Mouse (Mus musculus) limb, embryonic 14.5 days (tissue): Measurements from ENCODE around the gene Tradd. TPM values are rescaled to one million over a fixed set of nuclear protein-coding genes. Genes with fewer than 3 reads are reported as not detected.

Experiments used
- ATAC-seq: fragments of 200-750 bp; cut with Nextera tagmentation; 2 replicates; pipeline ENCODE4 v1.8.0; 2017; ENCODE audit warnings: low read depth, moderate number of reproducible peaks, moderate TSS enrichment; ENCODE audit not compliant: low FRiP score
- DNase-seq: peaks from one replicate; pipeline ENCODE4 v3.0.0-alpha.2; 2015; ENCODE audit warnings: low spot score
- H3K27ac ChIP-seq: fragments of 300-500 bp; sonication (generic); replicated peaks from 2 replicates; pipeline ENCODE4 v1.5.1; 2014; ENCODE audit warnings: low read depth, mild to moderate bottlenecking, low read length, moderate library complexity, mixed read lengths
- H3K27me3 ChIP-seq: fragments of 300-500 bp; sonication (generic); 2 replicates; pipeline ENCODE4 v1.6.1; 2014; ENCODE audit warnings: low read length, mixed read lengths; ENCODE audit not compliant: control insufficient read depth, insufficient read depth
- H3K36me3 ChIP-seq: fragments of 300-500 bp; sonication (generic); 2 replicates; pipeline ENCODE4 v1.6.1; 2014; ENCODE audit warnings: mild to moderate bottlenecking, low read length, moderate library complexity, mixed read lengths; ENCODE audit not compliant: control insufficient read depth, insufficient read depth
- H3K4me1 ChIP-seq: fragments of 300-500 bp; sonication (generic); 2 replicates; pipeline ENCODE4 v1.6.1; 2014; ENCODE audit warnings: antibody characterized with exemption, low read length, mixed read lengths; ENCODE audit not compliant: control insufficient read depth, insufficient read depth
- H3K4me2 ChIP-seq: fragments of 300-500 bp; sonication (generic); replicated peaks from 2 replicates; pipeline ENCODE4 v1.6.1; 2014; ENCODE audit warnings: low read depth, mild to moderate bottlenecking, low read length, moderate library complexity; ENCODE audit not compliant: severe bottlenecking
- H3K4me3 ChIP-seq: fragments of 300-500 bp; sonication (generic); replicated peaks from 2 replicates; pipeline ENCODE4 v1.5.1; 2014; ENCODE audit warnings: low read length
- H3K9ac ChIP-seq: fragments of 300-500 bp; sonication (generic); 2 replicates; pipeline ENCODE4 v1.6.1; 2014; ENCODE audit warnings: mild to moderate bottlenecking, low read depth, low read length, moderate library complexity; ENCODE audit not compliant: severe bottlenecking
- H3K9me3 ChIP-seq: fragments of 300-500 bp; sonication (generic); 2 replicates; pipeline ENCODE4 v1.6.1; 2016; ENCODE audit warnings: low read length; ENCODE audit not compliant: control insufficient read depth
- POLR2A ChIP-seq: fragments of 200-500 bp; IDR thresholded peaks from 2 replicates; pipeline ENCODE4 v1.8.0; 2012; ENCODE audit warnings: inconsistent platforms, mild to moderate bottlenecking, moderate library complexity, borderline replicate concordance; ENCODE audit not compliant: insufficient read depth, insufficient read length; ENCODE audit errors: extremely low read depth
- WGBS: fragments of 180-500 bp; shearing (Covaris S2); extraction: QIAGEN DNeasy Blood & Tissue Kit; methylation state at CpG from one replicate; pipeline ENCODE4 v1.1.7; 2014; 5-methylcytosine and 5-hydroxymethylcytosine counted together
- polyA plus RNA-seq, 2 experiments: library from polyadenylated mRNA; depleted of rRNA in 1 of 2; stranded (reverse) in 1 of 2; unstranded in 1 of 2; fragments of >200 nt; fragmentation: Nextera tagmentation in 1 of 2; extraction: Ambion mirVana in 1 of 2; gene quantifications; 2 replicates each; pipeline versions ENCODE4 v1.2.1 to v1.2.3; 2012 to 2014

Gene Tradd
- polyA plus RNA-seq, 2 experiments: 12.8 to 26.2 TPM

- peaks cover 6% of the 10 kb centered on the region for H3K36me3 ChIP-seq
- ATAC-seq (peak; percentile 93), DNase-seq (peak; percentile 94)
- H3K4me3 ChIP-seq: peak overlapping the region; percentile 47
- peak overlapping the region; percentile 52 for H3K9ac ChIP-seq
- peak overlapping the region; percentile 39 for H3K27ac ChIP-seq
- peak; percentile 88 for TF ChIP-seq POLR2A
- under 1% methylated on average over 53 of the region's 53 CpGs for WGBS
- H3K4me2 ChIP-seq: peak overlapping the region; percentile 62
- H3K27me3 ChIP-seq: peaks cover 12% of the 10 kb centered on the region
- peaks cover 18% of the 10 kb centered on the region for H3K4me1 ChIP-seq
- no peaks in the 10 kb centered on the region for H3K9me3 ChIP-seq
Observed at GRCm38 (mm10) chr8:105288958-105289732, 24.7 kb upstream of the Tradd start.

- DNase-seq (no peak), ATAC-seq (no peak)
- Histone ChIP-seq H3K27ac (no peak overlapping the region), H3K9me3 (no peaks in the 10 kb centered on the region), H3K27me3 (peaks cover 12% of the 10 kb centered on the region), H3K36me3 (peaks cover 8% of the 10 kb centered on the region), H3K4me3 (no peak overlapping the region), H3K4me2 (peak overlapping the region; percentile 62), H3K9ac (no peak overlapping the region), H3K4me1 (peaks cover 18% of the 10 kb centered on the region)
- 90% methylated on average over 5 of the region's 5 CpGs for WGBS
- TF ChIP-seq POLR2A: no peak
Observed at GRCm38 (mm10) chr8:105288231-105288630, 23.8 kb upstream of the Tradd start.

GRCm38 (mm10) chr8:105286907-105287306 lies 22.5 kb upstream of the Tradd start:
- WGBS: 83% methylated on average over 4 of the region's 4 CpGs
- ATAC-seq (no peak), DNase-seq (no peak)
- no peak overlapping the region for H3K4me2 ChIP-seq
- H3K36me3 ChIP-seq: peaks cover 10% of the 10 kb centered on the region
- peaks cover 12% of the 10 kb centered on the region for H3K27me3 ChIP-seq
- TF ChIP-seq POLR2A: no peak
- H3K4me1 ChIP-seq: peaks cover 18% of the 10 kb centered on the region
- no peak overlapping the region for H3K27ac ChIP-seq
- H3K9ac ChIP-seq: no peak overlapping the region
- H3K9me3 ChIP-seq: no peaks in the 10 kb centered on the region
- no peak overlapping the region for H3K4me3 ChIP-seq

- H3K9me3 ChIP-seq: no peaks in the 10 kb centered on the region
- 42% methylated on average over 12 of the region's 12 CpGs for WGBS
- no peak overlapping the region for H3K4me3 ChIP-seq
- no peak overlapping the region for H3K9ac ChIP-seq
- peaks cover 15% of the 10 kb centered on the region for H3K36me3 ChIP-seq
- DNase-seq (no peak), ATAC-seq (no peak)
- peaks cover 8% of the 10 kb centered on the region for H3K27me3 ChIP-seq
- peaks cover 15% of the 10 kb centered on the region for H3K4me1 ChIP-seq
- no peak overlapping the region for H3K27ac ChIP-seq
- no peak for TF ChIP-seq POLR2A
- no peak overlapping the region for H3K4me2 ChIP-seq
Observed at GRCm38 (mm10) chr8:105285514-105285913, 21.1 kb upstream of the Tradd start.

GRCm38 (mm10) chr8:105283074-105283473 lies 18.7 kb upstream of the Tradd start:
- DNase-seq (no peak), ATAC-seq (peak; percentile 24; the same call in 1 of the 2 replicates)
- Histone ChIP-seq H3K4me3 (no peak overlapping the region), H3K27me3 (peaks cover 20% of the 10 kb centered on the region), H3K9me3 (no peaks in the 10 kb centered on the region), H3K36me3 (peaks cover 15% of the 10 kb centered on the region), H3K27ac (no peak overlapping the region), H3K4me1 (peaks cover 7% of the 10 kb centered on the region; the same call in 1 of the 2 replicates), H3K9ac (no peak overlapping the region), H3K4me2 (no peak overlapping the region)
- 23% methylated on average over 23 of the region's 23 CpGs for WGBS
- no peak for TF ChIP-seq POLR2A
